In genomic region chr11:5160722-5161485, GRCm38 (mm10) we compare ENCODE assay signal across 8 mouse cellular contexts. TPM values are rescaled to one million over a fixed set of nuclear protein-coding genes. Genes with fewer than 3 reads are reported as not detected.
A peak's percentile ranks its signal among the peaks of the same experiment; 100 is the strongest.
DNase-seq lines count a peak whose midpoint lies in the region; ATAC-seq lines count a peak whose summit lies in the region.

No protein-coding gene starts in this region.

- no peak overlapping the region for H3K4me3 ChIP-seq in limb, embryonic 11.5 days (ENCODE audit: low read depth, low read length)
- no peak overlapping the region for H3K4me3 ChIP-seq in limb, embryonic 10.5 days
- no peak overlapping the region for H3K4me3 ChIP-seq in midbrain, embryonic 11.5 days (ENCODE audit: low read depth, low read length)

- no peaks in the 10 kb centered on the region for H3K27me3 ChIP-seq in limb, embryonic 11.5 days (ENCODE audit: control insufficient read depth, insufficient read depth, low read length)
- H3K27me3 ChIP-seq in limb, embryonic 10.5 days (ENCODE audit: low read depth, poor library complexity, severe bottlenecking): no peaks in the 10 kb centered on the region
- H3K27me3 ChIP-seq in midbrain, embryonic 11.5 days (ENCODE audit: control insufficient read depth, insufficient read depth, low read length): no peaks in the 10 kb centered on the region

- H3K4me2 ChIP-seq in limb, embryonic 11.5 days (ENCODE audit: low read depth, severe bottlenecking): no peak overlapping the region
- no peak overlapping the region for H3K4me2 ChIP-seq in midbrain, embryonic 11.5 days

- H3K9ac ChIP-seq in limb, embryonic 11.5 days (ENCODE audit: low read length): no peak overlapping the region
- no peak overlapping the region for H3K9ac ChIP-seq in midbrain, embryonic 11.5 days (ENCODE audit: low read length)

- DNase-seq in cerebellum, postnatal 36 days: peak; percentile 44 to 47
- no peak for DNase-seq in cerebellum, postnatal 4 days (ENCODE audit: low spot score in 2 of 2)
- peak; percentile 68 for DNase-seq in limb, embryonic 11.5 days (ENCODE audit: low spot score)
- DNase-seq in limb, embryonic 10.5 days (ENCODE audit: low spot score): no peak
- peak; percentile 40 for DNase-seq in adipocyte (ENCODE audit: low spot score)
- DNase-seq in lung, postnatal 10 days: peak; percentile 64
- peak; percentile 74 to 76 for DNase-seq in thymus, postnatal 36 days
- DNase-seq in midbrain, embryonic 11.5 days (ENCODE audit: low spot score, missing footprints): no peak

- H3K27ac ChIP-seq in limb, embryonic 11.5 days (replicated peaks; ENCODE audit: low read depth, low read length): no peak overlapping the region
- H3K27ac ChIP-seq in limb, embryonic 10.5 days: no peak overlapping the region
- no peak overlapping the region for H3K27ac ChIP-seq in midbrain, embryonic 11.5 days (ENCODE audit: low read depth, low read length)

- WGBS in limb, embryonic 11.5 days: 71% methylated on average over 17 of the region's 17 CpGs
- WGBS in limb, embryonic 10.5 days: 76% methylated on average over 17 of the region's 17 CpGs
- 74% methylated on average over 17 of the region's 17 CpGs for WGBS in midbrain, embryonic 11.5 days

- no peaks in the 10 kb centered on the region; the same call in 1 of the 2 replicates for H3K9me3 ChIP-seq in limb, embryonic 11.5 days (ENCODE audit: control insufficient read depth, low read length)
- 0 out of 2 replicates have a peak, but pooled peaks cover 5% of the 10 kb centered on the region for H3K9me3 ChIP-seq in limb, embryonic 10.5 days (replicated peaks)
- no peaks in the 10 kb centered on the region for H3K9me3 ChIP-seq in midbrain, embryonic 11.5 days (ENCODE audit: control insufficient read depth, low read length)

- ATAC-seq in limb, embryonic 11.5 days (ENCODE audit: insufficient number of reproducible peaks, low FRiP score, low TSS enrichment, low read depth): no peak
- no peak for ATAC-seq in midbrain, embryonic 11.5 days (ENCODE audit: low FRiP score)

- H3K36me3 ChIP-seq in limb, embryonic 11.5 days (ENCODE audit: control insufficient read depth, insufficient read depth, low read length): no peaks in the 10 kb centered on the region
- no peaks in the 10 kb centered on the region for H3K36me3 ChIP-seq in limb, embryonic 10.5 days
- H3K36me3 ChIP-seq in midbrain, embryonic 11.5 days (ENCODE audit: control insufficient read depth, insufficient read depth, low read length): no peaks in the 10 kb centered on the region

- H3K4me1 ChIP-seq in limb, embryonic 11.5 days (ENCODE audit: control insufficient read depth, insufficient read depth, low read length): peaks cover 13% of the 10 kb centered on the region; the same call in 1 of the 2 replicates
- peaks cover 31% of the 10 kb centered on the region for H3K4me1 ChIP-seq in limb, embryonic 10.5 days
- no peaks in the 10 kb centered on the region for H3K4me1 ChIP-seq in midbrain, embryonic 11.5 days (ENCODE audit: control insufficient read depth, insufficient read depth, low read length)

RNA-seq across cellular contexts. Expression of gene Emid1, which starts 8.8 kb away (rescaled TPM):
- polyA plus RNA-seq in limb, embryonic 11.5 days (2014; fragmentation: Nextera tagmentation; extraction: Ambion mirVana): 9.9 and 11.5 TPM in 2 replicates
- polyA plus RNA-seq in limb, embryonic 10.5 days (2016; fragmentation: Nextera tagmentation; extraction: Ambion mirVana): 12.1 and 12.3 TPM in 2 replicates
- polyA plus RNA-seq in midbrain, embryonic 11.5 days (2014; fragmentation: Nextera tagmentation; extraction: Ambion mirVana): 12.3 and 13.7 TPM in 2 replicates

Comparison
In these comparisons a context has a peak if more than half of its experiments do, and no peak if none do; other contexts are left out.
1. DNase-seq: peak in cerebellum, postnatal 36 days (2 of 2), limb, embryonic 11.5 days (single experiment), adipocyte (single experiment), lung, postnatal 10 days (single experiment) and thymus, postnatal 36 days (2 of 2); none in cerebellum, postnatal 4 days (0 of 2), limb, embryonic 10.5 days (single experiment) and midbrain, embryonic 11.5 days (single experiment).